Mouse (Mus musculus): ENCODE results near the gene Ugt1a9. TPM values are rescaled to one million over a fixed set of nuclear protein-coding genes. Genes with fewer than 3 reads are reported as not detected.
A peak's percentile ranks its signal among the peaks of the same experiment; 100 is the strongest.

The Ugt1a9 gene
- polyA plus RNA-seq, 1 experiment from 2014 or later = not detected

DNA sequence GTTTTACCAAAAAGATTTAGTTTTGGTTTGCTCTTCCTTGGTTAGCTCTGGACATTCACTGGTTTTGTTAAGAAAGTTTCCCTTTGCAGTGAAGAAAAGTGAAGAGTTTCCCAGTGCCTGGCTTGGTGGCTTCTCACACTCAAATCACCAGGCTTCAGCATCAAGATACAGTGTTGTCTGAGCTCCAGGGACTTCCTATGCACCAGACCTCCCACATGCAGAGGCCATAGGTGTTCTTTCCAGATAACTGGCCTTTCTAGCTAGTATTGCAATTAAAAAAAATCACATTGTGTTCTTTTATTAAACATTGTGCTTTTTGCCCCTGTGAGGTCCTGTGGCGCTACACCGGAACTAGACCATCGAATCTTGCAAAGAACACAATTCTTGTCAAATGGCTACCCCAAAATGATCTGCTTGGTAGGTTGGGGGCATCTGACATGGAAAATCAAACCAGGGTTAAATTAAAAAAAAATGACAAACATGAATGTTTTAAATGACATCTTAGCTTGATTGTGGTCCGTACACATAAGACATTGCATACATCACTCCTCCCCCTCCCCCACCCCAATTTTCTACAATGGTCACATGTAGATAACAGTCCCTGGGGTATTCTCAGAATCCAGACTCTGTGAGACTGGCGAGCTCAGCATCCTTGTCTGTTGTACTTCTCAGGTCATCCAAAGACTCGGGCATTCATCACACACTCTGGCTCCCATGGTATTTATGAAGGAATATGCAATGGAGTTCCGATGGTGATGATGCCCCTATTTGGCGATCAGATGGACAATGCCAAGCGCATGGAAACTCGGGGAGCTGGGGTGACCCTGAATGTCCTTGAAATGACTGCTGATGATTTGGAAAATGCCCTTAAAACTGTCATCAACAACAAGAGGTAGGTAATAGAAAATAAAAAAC is 145.1 kb downstream of the Ugt1a9 start:
- Histone ChIP-seq H3K4me3 (ENCODE audit: low read depth, low read length) (no peak overlapping the region), H3K27ac (replicated peaks; ENCODE audit: low read depth, low read length) (no peak overlapping the region), H3K4me2 (ENCODE audit: low read depth, severe bottlenecking) (no peak overlapping the region), H3K4me1 (ENCODE audit: control insufficient read depth, insufficient read depth, low read length) (no peaks in the 10 kb centered on the region), H3K9me3 (ENCODE audit: control insufficient read depth, low read length) (peaks cover 59% of the 10 kb centered on the region), H3K9ac (ENCODE audit: low read length) (no peak overlapping the region), H3K36me3 (ENCODE audit: control insufficient read depth, insufficient read depth, low read length) (no peaks in the 10 kb centered on the region), H3K27me3 (ENCODE audit: control insufficient read depth, insufficient read depth, low read length) (no peaks in the 10 kb centered on the region)
- 72% methylated on average over 10 of the region's 10 CpGs for WGBS
- DNase-seq (ENCODE audit: low spot score) (peak; percentile 30), ATAC-seq (ENCODE audit: insufficient number of reproducible peaks, low FRiP score, low TSS enrichment, low read depth) (no peak)

DNA sequence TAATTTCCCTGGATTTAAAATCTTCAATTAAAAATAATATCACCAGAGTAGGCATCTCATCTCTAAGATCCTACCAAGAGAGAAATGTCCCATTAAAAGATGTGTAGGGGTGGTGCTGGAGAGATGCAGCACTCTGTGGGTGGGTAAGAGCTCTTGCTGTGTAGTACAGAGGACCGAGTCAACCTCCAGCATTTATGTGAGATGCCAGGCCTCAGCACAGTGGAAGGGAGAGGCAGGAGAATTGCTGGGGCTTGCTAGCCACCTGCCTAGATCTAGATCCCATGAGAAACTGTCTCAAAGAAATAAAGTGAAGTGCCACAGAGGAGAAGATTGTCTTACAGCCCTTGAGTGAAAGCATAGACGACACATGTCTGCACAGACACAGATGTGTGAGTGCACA is 146.0 kb downstream of the Ugt1a9 start:
- DNase-seq (ENCODE audit: low spot score) = peak; percentile 22
- WGBS = 56% methylated on average over 2 of the region's 2 CpGs

DNA sequence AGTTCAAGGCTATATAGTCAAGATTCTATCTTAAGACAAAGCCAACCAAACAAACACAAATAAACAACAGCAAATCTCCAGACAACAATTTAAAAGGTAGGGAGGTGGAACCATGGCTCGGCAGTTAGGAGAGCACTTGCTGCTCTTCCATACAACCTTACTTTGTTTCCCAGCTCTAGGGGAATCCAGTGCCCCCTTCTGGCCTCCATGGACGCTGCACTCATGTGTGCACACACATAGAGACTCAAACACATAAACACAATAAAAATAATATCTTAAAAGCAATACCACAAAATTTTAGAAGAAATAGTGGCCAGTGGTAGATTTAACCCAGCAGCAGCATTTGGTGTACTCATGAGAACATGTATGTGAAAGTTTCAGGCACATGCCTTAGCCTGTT is 146.5 kb downstream of the Ugt1a9 start:
- no peaks in the 10 kb centered on the region for H3K36me3 ChIP-seq (ENCODE audit: control insufficient read depth, insufficient read depth, low read length)
- DNase-seq (ENCODE audit: low spot score) = peak; percentile 40

More for the DNA sequence above, 146.0 kb downstream of the Ugt1a9 start:
- H3K27ac ChIP-seq (replicated peaks; ENCODE audit: low read depth, low read length) = no peak overlapping the region
- H3K4me3 ChIP-seq (ENCODE audit: low read depth, low read length) = no peak overlapping the region
- no peaks in the 10 kb centered on the region for H3K4me1 ChIP-seq (ENCODE audit: control insufficient read depth, insufficient read depth, low read length)
- H3K9me3 ChIP-seq (ENCODE audit: control insufficient read depth, low read length) = peaks cover 56% of the 10 kb centered on the region
- H3K9ac ChIP-seq (ENCODE audit: low read length) = no peak overlapping the region
- ATAC-seq (ENCODE audit: insufficient number of reproducible peaks, low FRiP score, low TSS enrichment, low read depth) = no peak
- no peaks in the 10 kb centered on the region for H3K36me3 ChIP-seq (ENCODE audit: control insufficient read depth, insufficient read depth, low read length)
- H3K4me2 ChIP-seq (ENCODE audit: low read depth, severe bottlenecking) = no peak overlapping the region
- H3K27me3 ChIP-seq (ENCODE audit: control insufficient read depth, insufficient read depth, low read length) = no peaks in the 10 kb centered on the region

DNA sequence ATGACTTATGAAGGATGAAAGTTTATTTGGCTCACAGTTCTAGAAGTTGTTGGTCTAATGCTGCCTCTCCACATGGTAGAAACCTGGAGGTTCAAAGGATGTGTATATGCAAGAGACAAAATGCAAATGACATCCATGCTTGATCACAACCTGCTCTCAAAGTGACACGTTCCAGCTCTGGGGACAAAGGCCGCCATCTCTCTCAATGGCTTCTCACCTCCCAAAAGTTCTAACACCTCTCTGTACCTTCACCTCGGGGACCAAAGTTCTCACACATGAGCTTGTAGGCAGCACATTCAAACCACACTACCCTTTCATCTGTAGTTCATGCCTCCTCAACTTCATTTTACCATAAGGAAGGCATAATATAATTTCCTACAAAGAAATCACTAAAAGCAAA is 147.0 kb downstream of the Ugt1a9 start:
- Histone ChIP-seq H3K27ac (replicated peaks; ENCODE audit: low read depth, low read length) (no peak overlapping the region), H3K9ac (ENCODE audit: low read length) (no peak overlapping the region), H3K9me3 (ENCODE audit: control insufficient read depth, low read length) (peaks cover 48% of the 10 kb centered on the region), H3K4me2 (ENCODE audit: low read depth, severe bottlenecking) (no peak overlapping the region), H3K36me3 (ENCODE audit: control insufficient read depth, insufficient read depth, low read length) (no peaks in the 10 kb centered on the region), H3K4me1 (ENCODE audit: control insufficient read depth, insufficient read depth, low read length) (no peaks in the 10 kb centered on the region), H3K27me3 (ENCODE audit: control insufficient read depth, insufficient read depth, low read length) (no peaks in the 10 kb centered on the region), H3K4me3 (ENCODE audit: low read depth, low read length) (no peak overlapping the region)
- peak; percentile 25 for DNase-seq (ENCODE audit: low spot score)
- no peak for ATAC-seq (ENCODE audit: insufficient number of reproducible peaks, low FRiP score, low TSS enrichment, low read depth)
- WGBS = 40% methylated on average over 3 of the region's 3 CpGs

More for the DNA sequence above, 146.5 kb downstream of the Ugt1a9 start:
- WGBS = 68% methylated on average over 2 of the region's 2 CpGs
- H3K4me1 ChIP-seq (ENCODE audit: control insufficient read depth, insufficient read depth, low read length) = no peaks in the 10 kb centered on the region
- no peak for ATAC-seq (ENCODE audit: insufficient number of reproducible peaks, low FRiP score, low TSS enrichment, low read depth)
- no peak overlapping the region for H3K9ac ChIP-seq (ENCODE audit: low read length)
- H3K4me3 ChIP-seq (ENCODE audit: low read depth, low read length) = no peak overlapping the region
- H3K4me2 ChIP-seq (ENCODE audit: low read depth, severe bottlenecking) = no peak overlapping the region
- H3K27ac ChIP-seq (replicated peaks; ENCODE audit: low read depth, low read length) = no peak overlapping the region
- peaks cover 51% of the 10 kb centered on the region for H3K9me3 ChIP-seq (ENCODE audit: control insufficient read depth, low read length)
- H3K27me3 ChIP-seq (ENCODE audit: control insufficient read depth, insufficient read depth, low read length) = no peaks in the 10 kb centered on the region

DNA sequence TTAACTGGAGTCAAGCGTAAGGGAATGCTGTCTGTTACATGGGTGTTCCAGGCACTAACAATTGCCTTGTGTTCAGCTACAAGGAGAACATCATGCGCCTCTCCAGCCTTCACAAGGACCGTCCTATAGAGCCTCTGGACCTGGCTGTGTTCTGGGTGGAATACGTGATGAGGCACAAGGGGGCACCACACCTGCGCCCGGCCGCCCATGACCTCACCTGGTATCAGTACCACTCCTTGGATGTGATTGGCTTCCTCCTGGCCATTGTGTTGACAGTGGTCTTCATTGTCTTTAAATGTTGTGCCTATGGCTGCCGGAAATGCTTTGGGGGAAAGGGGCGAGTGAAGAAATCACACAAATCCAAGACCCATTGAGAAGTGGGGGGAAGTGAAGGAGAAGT is 147.5 kb downstream of the Ugt1a9 start:
- Histone ChIP-seq H3K4me2 (ENCODE audit: low read depth, severe bottlenecking) (no peak overlapping the region), H3K27ac (replicated peaks; ENCODE audit: low read depth, low read length) (no peak overlapping the region), H3K36me3 (ENCODE audit: control insufficient read depth, insufficient read depth, low read length) (no peaks in the 10 kb centered on the region), H3K4me3 (ENCODE audit: low read depth, low read length) (no peak overlapping the region), H3K4me1 (ENCODE audit: control insufficient read depth, insufficient read depth, low read length) (no peaks in the 10 kb centered on the region), H3K9me3 (ENCODE audit: control insufficient read depth, low read length) (peaks cover 43% of the 10 kb centered on the region), H3K27me3 (ENCODE audit: control insufficient read depth, insufficient read depth, low read length) (no peaks in the 10 kb centered on the region), H3K9ac (ENCODE audit: low read length) (no peak overlapping the region)
- DNase-seq (ENCODE audit: low spot score) (peak; percentile 40), ATAC-seq (ENCODE audit: insufficient number of reproducible peaks, low FRiP score, low TSS enrichment, low read depth) (no peak)
- 76% methylated on average over 9 of the region's 9 CpGs for WGBS

DNA sequence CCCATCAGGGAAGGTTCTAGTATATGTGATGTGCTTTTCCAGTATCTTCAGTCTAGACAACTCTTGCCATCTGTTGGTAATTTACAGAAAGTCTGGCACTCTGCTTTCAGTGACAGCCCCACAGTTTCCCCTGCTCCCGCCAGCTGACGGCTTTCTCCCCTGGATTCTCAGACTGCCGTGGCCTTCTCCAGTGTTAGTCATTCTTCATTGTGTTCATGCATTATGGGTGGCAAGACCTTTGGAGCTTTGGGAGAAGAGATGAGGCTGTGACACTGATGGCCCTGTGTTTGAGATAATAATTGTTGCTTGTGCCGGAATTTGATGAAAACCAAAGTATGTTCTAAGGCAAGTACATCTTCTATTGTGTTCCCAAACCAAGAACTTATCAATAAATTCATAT is 148.0 kb downstream of the Ugt1a9 start:
- Histone ChIP-seq H3K9ac (ENCODE audit: low read length) (no peak overlapping the region), H3K4me1 (ENCODE audit: control insufficient read depth, insufficient read depth, low read length) (no peaks in the 10 kb centered on the region), H3K36me3 (ENCODE audit: control insufficient read depth, insufficient read depth, low read length) (no peaks in the 10 kb centered on the region), H3K27me3 (ENCODE audit: control insufficient read depth, insufficient read depth, low read length) (no peaks in the 10 kb centered on the region), H3K27ac (replicated peaks; ENCODE audit: low read depth, low read length) (no peak overlapping the region), H3K9me3 (ENCODE audit: control insufficient read depth, low read length) (peaks cover 38% of the 10 kb centered on the region), H3K4me2 (ENCODE audit: low read depth, severe bottlenecking) (no peak overlapping the region), H3K4me3 (ENCODE audit: low read depth, low read length) (no peak overlapping the region)
- WGBS = 51% methylated on average over 4 of the region's 4 CpGs
- DNase-seq (ENCODE audit: low spot score) = peak; percentile 32
- ATAC-seq (ENCODE audit: insufficient number of reproducible peaks, low FRiP score, low TSS enrichment, low read depth) = no peak

DNA sequence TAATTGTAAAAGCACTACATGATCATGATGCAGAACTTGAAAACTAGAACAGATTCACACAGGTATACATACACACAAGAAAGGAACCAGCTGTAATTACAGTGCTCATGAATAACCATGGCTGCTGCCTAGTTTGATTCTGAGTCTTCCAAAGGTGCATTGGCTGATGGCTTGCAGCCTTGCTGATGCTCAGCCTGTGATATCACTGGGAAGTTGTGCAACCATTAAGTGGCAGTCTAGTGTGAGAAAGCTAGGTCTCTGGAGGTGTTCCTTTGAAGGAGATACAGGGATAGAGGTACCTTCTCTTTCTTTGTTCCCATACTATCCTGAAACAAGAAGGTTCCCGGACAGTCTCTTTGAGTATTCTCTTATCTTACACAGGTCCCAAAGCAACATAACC is 148.5 kb downstream of the Ugt1a9 start:
- ATAC-seq (ENCODE audit: insufficient number of reproducible peaks, low FRiP score, low TSS enrichment, low read depth) = no peak
- Histone ChIP-seq H3K36me3 (ENCODE audit: control insufficient read depth, insufficient read depth, low read length) (no peaks in the 10 kb centered on the region), H3K4me3 (ENCODE audit: low read depth, low read length) (no peak overlapping the region), H3K27me3 (ENCODE audit: control insufficient read depth, insufficient read depth, low read length) (no peaks in the 10 kb centered on the region), H3K27ac (replicated peaks; ENCODE audit: low read depth, low read length) (no peak overlapping the region), H3K9ac (ENCODE audit: low read length) (no peak overlapping the region), H3K4me2 (ENCODE audit: low read depth, severe bottlenecking) (no peak overlapping the region), H3K4me1 (ENCODE audit: control insufficient read depth, insufficient read depth, low read length) (no peaks in the 10 kb centered on the region), H3K9me3 (ENCODE audit: control insufficient read depth, low read length) (peaks cover 33% of the 10 kb centered on the region)
- 17% methylated on average over 1 of the region's 1 CpGs for WGBS
- peak; percentile 27 for DNase-seq (ENCODE audit: low spot score)

DNA sequence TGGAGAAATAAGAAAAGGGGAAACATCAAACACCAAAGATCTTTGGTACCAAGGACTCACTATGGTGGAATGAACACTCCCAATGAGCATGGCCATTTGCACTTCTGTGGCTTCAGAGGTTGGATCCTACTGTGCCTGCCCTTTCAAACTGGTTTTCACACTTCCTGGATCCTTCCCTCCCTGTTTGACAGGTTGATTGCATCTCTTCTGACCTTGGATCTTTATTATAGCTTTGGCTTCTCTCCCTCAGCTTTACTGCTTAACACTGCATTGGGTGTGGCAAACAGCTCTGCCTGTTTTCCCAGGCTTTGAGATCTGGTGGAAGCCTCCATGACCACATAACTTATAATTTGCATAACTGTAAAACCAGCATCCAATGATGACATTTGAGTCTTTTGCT is 149.7 kb downstream of the Ugt1a9 start:
- H3K9ac ChIP-seq (ENCODE audit: low read length) = no peak overlapping the region
- no peak overlapping the region for H3K27ac ChIP-seq (replicated peaks; ENCODE audit: low read depth, low read length)
- no peaks in the 10 kb centered on the region for H3K4me1 ChIP-seq (ENCODE audit: control insufficient read depth, insufficient read depth, low read length)
- no peaks in the 10 kb centered on the region for H3K27me3 ChIP-seq (ENCODE audit: control insufficient read depth, insufficient read depth, low read length)
- H3K4me3 ChIP-seq (ENCODE audit: low read depth, low read length) = no peak overlapping the region
- H3K4me2 ChIP-seq (ENCODE audit: low read depth, severe bottlenecking) = no peak overlapping the region
- peaks cover 24% of the 10 kb centered on the region for H3K9me3 ChIP-seq (ENCODE audit: control insufficient read depth, low read length)
- no peaks in the 10 kb centered on the region for H3K36me3 ChIP-seq (ENCODE audit: control insufficient read depth, insufficient read depth, low read length)
- ATAC-seq (ENCODE audit: insufficient number of reproducible peaks, low FRiP score, low TSS enrichment, low read depth) (no peak), DNase-seq (ENCODE audit: low spot score) (peak; percentile 33)

Data from limb, embryonic 11.5 days (tissue).